Mouse (Mus musculus) limb, embryonic 11.5 days (tissue): ENCODE measurements around the gene Sorcs2. TPM values are rescaled to one million over a fixed set of nuclear protein-coding genes. Genes with fewer than 3 reads are reported as not detected.

Source experiments
- ATAC-seq: fragments of 200-750 bp; cut with Nextera tagmentation; 2 replicates; pipeline ENCODE4 v1.8.0; 2017; ENCODE audit warnings: low read depth; ENCODE audit not compliant: insufficient number of reproducible peaks, low FRiP score, low TSS enrichment
- DNase-seq: peaks from one replicate; pipeline ENCODE4 v3.0.0-alpha.2; 2015; ENCODE audit warnings: low spot score
- H3K27ac ChIP-seq: fragments of 300-500 bp; sonication (generic); replicated peaks from 2 replicates; pipeline ENCODE4 v1.5.1; 2014; ENCODE audit warnings: low read depth, mild to moderate bottlenecking, low read length
- H3K27me3 ChIP-seq: fragments of 300-500 bp; sonication (generic); 2 replicates; pipeline ENCODE4 v1.6.1; 2014; ENCODE audit warnings: mild to moderate bottlenecking, low read length, mixed read lengths; ENCODE audit not compliant: control insufficient read depth, insufficient read depth
- H3K36me3 ChIP-seq: fragments of 300-500 bp; sonication (generic); 2 replicates; pipeline ENCODE4 v1.6.1; 2014; ENCODE audit warnings: mild to moderate bottlenecking, low read length, moderate library complexity, mixed read lengths; ENCODE audit not compliant: control insufficient read depth, insufficient read depth
- H3K4me1 ChIP-seq: fragments of 300-500 bp; sonication (generic); 2 replicates; pipeline ENCODE4 v1.6.1; 2014; ENCODE audit warnings: low read length, mixed read lengths; ENCODE audit not compliant: control insufficient read depth, insufficient read depth
- H3K4me2 ChIP-seq: fragments of 300-500 bp; sonication (generic); 2 replicates; pipeline ENCODE4 v1.6.1; 2014; ENCODE audit warnings: low read depth, mild to moderate bottlenecking, moderate library complexity; ENCODE audit not compliant: severe bottlenecking
- H3K4me3 ChIP-seq: fragments of 300-500 bp; sonication (generic); 2 replicates; pipeline ENCODE4 v1.5.1; 2014; ENCODE audit warnings: low read depth, low read length
- H3K9ac ChIP-seq: fragments of 300-500 bp; sonication (generic); 2 replicates; pipeline ENCODE4 v1.6.1; 2014; ENCODE audit warnings: mild to moderate bottlenecking, low read length
- H3K9me3 ChIP-seq: fragments of 300-500 bp; sonication (generic); 2 replicates; pipeline ENCODE4 v1.6.1; 2016; ENCODE audit warnings: low read length; ENCODE audit not compliant: control insufficient read depth
- WGBS: fragments of 180-500 bp; shearing (Covaris S2); extraction: QIAGEN DNeasy Blood & Tissue Kit; methylation state at CpG from one replicate; pipeline ENCODE4 v1.1.7; 2014; 5-methylcytosine and 5-hydroxymethylcytosine counted together
- polyA plus RNA-seq: library from polyadenylated mRNA; unstranded; fragments of >200 nt; fragmentation: Nextera tagmentation; extraction: Ambion mirVana; gene quantifications from 2 replicates; pipeline ENCODE4 v1.2.1, GENCODE M21; 2014

Gene Sorcs2
- polyA plus RNA-seq, 1 experiment from 2014 or later, result 6.4 TPM

DNA sequence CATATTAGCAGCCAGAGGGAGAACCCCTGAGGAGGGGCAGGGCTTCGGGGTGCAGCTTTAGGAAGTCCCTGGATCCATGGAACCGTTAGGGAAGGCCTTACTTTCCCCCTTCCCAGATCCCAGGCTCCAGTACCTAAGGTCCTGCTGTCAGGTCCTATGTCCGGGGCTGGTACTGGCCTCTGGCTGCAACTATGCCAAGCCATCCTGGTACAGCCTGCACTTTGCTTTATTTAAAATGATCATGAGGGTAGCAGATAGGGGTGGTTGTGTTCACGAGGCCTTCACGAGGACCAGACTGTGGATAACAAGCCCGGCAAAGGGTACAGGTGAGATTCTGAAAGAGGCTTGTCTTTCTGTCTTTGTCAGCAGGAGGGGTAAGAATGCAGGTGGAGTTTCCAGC is 285.2 kb downstream of the Sorcs2 start:
- no peaks in the 10 kb centered on the region for H3K27me3 ChIP-seq
- no peak overlapping the region for H3K4me2 ChIP-seq
- no peak overlapping the region for H3K4me3 ChIP-seq
- ATAC-seq (no peak), DNase-seq (no peak)
- 79% methylated on average over 6 of the region's 6 CpGs for WGBS
- H3K9me3 ChIP-seq, result no peaks in the 10 kb centered on the region
- no peak overlapping the region for H3K27ac ChIP-seq
- H3K4me1 ChIP-seq, result no peaks in the 10 kb centered on the region
- no peaks in the 10 kb centered on the region for H3K36me3 ChIP-seq
- no peak overlapping the region for H3K9ac ChIP-seq

DNA sequence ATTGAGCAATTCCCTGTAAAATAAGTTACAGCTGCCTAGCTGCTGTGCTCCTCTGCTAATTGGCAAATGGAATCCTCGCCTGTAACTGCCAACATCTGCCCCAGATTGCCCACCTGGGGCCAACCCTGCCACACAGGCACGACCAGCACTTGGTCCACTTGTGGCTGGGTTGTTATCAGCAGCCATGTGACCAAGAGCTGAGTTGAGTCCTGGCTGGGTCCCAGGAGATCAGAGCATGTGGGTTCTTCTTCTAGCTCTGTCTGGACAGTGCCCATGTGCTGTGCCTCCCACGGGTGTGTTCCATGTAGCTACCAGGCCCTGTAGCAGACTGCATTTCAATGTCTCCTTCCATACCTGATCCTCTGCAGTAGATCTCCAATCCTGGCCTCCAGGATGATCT is 286.4 kb downstream of the Sorcs2 start:
- H3K36me3 ChIP-seq, result no peaks in the 10 kb centered on the region
- 63% methylated on average over 3 of the region's 3 CpGs for WGBS

DNA sequence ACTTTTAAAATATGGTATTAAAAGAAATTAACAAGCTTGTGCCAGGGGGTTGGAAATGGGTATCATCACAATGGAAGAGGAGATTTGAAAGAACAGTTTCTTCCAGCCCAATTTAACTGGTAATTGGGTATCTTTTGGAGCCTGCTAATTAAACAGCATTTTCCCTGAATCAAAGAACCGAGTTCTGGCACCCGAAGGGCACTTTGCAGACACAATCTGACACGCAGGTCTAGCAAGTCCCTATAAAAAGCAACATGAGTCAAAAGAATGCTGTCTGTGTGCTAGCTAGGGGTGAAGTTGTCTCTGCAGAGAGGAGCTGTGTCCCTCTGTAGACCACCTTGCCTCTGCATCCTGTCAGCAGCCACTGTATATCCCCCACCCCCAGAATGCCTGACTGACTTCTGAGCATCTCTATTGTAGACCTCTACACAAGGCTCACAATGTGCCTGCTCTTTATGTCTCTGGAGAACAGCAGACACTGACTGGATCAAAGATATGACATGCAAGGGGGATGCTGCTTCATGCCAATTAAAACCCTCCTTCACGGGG is 289.5 kb downstream of the Sorcs2 start:
- Histone ChIP-seq H3K36me3 (no peaks in the 10 kb centered on the region), H3K4me2 (no peak overlapping the region), H3K27ac (no peak overlapping the region), H3K9ac (no peak overlapping the region), H3K4me1 (no peaks in the 10 kb centered on the region), H3K27me3 (no peaks in the 10 kb centered on the region), H3K9me3 (no peaks in the 10 kb centered on the region), H3K4me3 (no peak overlapping the region)
- ATAC-seq (no peak), DNase-seq (no peak)
- WGBS, result 78% methylated on average over 4 of the region's 4 CpGs

More for the DNA sequence above, 286.4 kb downstream of the Sorcs2 start:
- H3K4me3 ChIP-seq, result no peak overlapping the region
- no peaks in the 10 kb centered on the region for H3K4me1 ChIP-seq
- ATAC-seq, result no peak
- H3K4me2 ChIP-seq, result no peak overlapping the region
- no peak for DNase-seq
- H3K27ac ChIP-seq, result no peak overlapping the region
- H3K27me3 ChIP-seq, result no peaks in the 10 kb centered on the region
- no peak overlapping the region for H3K9ac ChIP-seq
- no peaks in the 10 kb centered on the region for H3K9me3 ChIP-seq

DNA sequence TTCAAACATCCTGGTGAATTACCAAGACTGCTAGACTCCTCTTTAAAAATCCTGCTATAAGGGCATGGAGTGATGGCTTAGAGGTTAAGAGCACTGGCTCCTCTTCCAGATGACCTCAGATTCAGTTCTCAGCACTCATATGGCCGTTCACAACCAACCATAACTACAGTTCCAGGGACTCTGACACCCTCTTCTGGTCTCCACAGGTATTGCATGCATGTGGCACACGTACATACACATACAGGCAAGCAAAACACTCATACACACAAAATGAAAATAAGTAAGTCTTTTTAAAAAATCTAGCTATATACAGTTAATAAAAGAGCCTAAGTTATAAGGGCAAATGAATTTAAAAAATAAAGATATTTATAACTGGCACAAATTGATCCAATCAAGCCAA is 294.5 kb downstream of the Sorcs2 start:
- DNase-seq, result no peak
- H3K9ac ChIP-seq, result no peak overlapping the region
- no peak for ATAC-seq
- no peak overlapping the region for H3K4me3 ChIP-seq
- no peaks in the 10 kb centered on the region for H3K4me1 ChIP-seq
- H3K27ac ChIP-seq, result no peak overlapping the region
- 93% methylated on average over 2 of the region's 2 CpGs for WGBS
- no peaks in the 10 kb centered on the region for H3K27me3 ChIP-seq
- no peaks in the 10 kb centered on the region for H3K9me3 ChIP-seq
- no peaks in the 10 kb centered on the region for H3K36me3 ChIP-seq
- no peak overlapping the region for H3K4me2 ChIP-seq

GRCm38 (mm10) chr5:36101129-36101528 is 296.8 kb downstream of the Sorcs2 start:
- no peaks in the 10 kb centered on the region for H3K4me1 ChIP-seq
- no peak overlapping the region for H3K9ac ChIP-seq
- no peak for DNase-seq
- H3K36me3 ChIP-seq, result no peaks in the 10 kb centered on the region
- H3K27me3 ChIP-seq, result 0 out of 2 replicates have a peak, but pooled peaks cover 3% of the 10 kb centered on the region
- no peak overlapping the region for H3K27ac ChIP-seq
- 76% methylated on average over 10 of the region's 10 CpGs for WGBS
- H3K4me3 ChIP-seq, result no peak overlapping the region
- no peaks in the 10 kb centered on the region for H3K9me3 ChIP-seq
- no peak for ATAC-seq
- no peak overlapping the region for H3K4me2 ChIP-seq

DNA sequence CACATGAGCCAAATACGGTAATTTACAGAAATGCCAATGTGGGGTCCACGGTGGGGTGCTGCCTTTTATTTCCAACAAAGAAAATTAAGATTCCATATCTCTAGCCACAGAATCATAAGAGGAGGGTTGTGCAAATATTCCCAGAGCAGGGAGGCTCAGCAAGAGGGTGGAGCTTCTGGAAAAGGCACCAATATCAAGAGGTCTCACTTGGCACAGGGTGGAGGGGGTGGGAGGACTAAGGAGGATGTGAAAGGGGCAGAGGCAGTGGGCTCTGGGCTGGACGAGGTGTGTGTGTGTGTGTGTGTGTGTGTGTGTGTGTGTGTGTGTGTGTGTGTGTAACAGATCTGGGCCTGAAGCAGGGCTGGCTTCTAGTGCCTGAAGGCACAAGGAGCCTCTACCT is 297.5 kb downstream of the Sorcs2 start:
- no peak overlapping the region for H3K9ac ChIP-seq
- H3K27ac ChIP-seq, result no peak overlapping the region
- H3K9me3 ChIP-seq, result no peaks in the 10 kb centered on the region
- no peaks in the 10 kb centered on the region for H3K36me3 ChIP-seq
- H3K4me1 ChIP-seq, result no peaks in the 10 kb centered on the region
- WGBS, result 73% methylated on average over 3 of the region's 3 CpGs
- H3K27me3 ChIP-seq, result 0 out of 2 replicates have a peak, but pooled peaks cover 3% of the 10 kb centered on the region
- H3K4me2 ChIP-seq, result no peak overlapping the region
- no peak for DNase-seq
- ATAC-seq, result no peak
- H3K4me3 ChIP-seq, result no peak overlapping the region

GRCm38 (mm10) chr5:36099662-36100061 is 298.3 kb downstream of the Sorcs2 start:
- DNase-seq, result no peak
- no peak overlapping the region for H3K27ac ChIP-seq
- no peak overlapping the region for H3K9ac ChIP-seq
- 0 out of 2 replicates have a peak, but pooled peaks cover 3% of the 10 kb centered on the region for H3K27me3 ChIP-seq
- no peak overlapping the region for H3K4me2 ChIP-seq
- H3K9me3 ChIP-seq, result no peaks in the 10 kb centered on the region
- no peak overlapping the region for H3K4me3 ChIP-seq
- WGBS, result 68% methylated on average over 4 of the region's 4 CpGs
- no peaks in the 10 kb centered on the region for H3K36me3 ChIP-seq
- no peaks in the 10 kb centered on the region for H3K4me1 ChIP-seq
- no peak for ATAC-seq

DNA sequence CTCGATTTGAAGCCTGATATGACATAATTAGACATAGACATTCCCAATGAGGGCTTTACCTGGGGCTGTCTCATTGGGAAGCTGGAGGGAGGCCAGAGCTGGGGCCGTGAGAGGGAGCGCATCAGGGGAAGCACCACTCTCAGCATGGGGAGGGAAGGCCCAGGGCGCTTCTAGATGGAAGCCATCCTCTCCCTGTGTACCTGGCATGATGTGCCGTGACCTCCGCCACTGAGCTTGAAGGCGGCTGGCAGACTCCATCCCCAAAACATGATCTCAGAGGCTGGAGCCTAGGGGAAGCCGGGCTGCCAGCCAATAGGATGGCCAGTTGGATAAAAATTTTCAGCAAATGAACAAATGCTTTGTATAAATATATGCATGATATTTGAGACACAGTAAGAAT is 301.9 kb downstream of the Sorcs2 start:
- no peak for DNase-seq
- H3K9me3 ChIP-seq, result no peaks in the 10 kb centered on the region
- no peak overlapping the region for H3K9ac ChIP-seq
- WGBS, result 87% methylated on average over 8 of the region's 8 CpGs
- H3K36me3 ChIP-seq, result no peaks in the 10 kb centered on the region
- H3K27me3 ChIP-seq, result 0 out of 2 replicates have a peak, but pooled peaks cover 3% of the 10 kb centered on the region
- no peak overlapping the region for H3K27ac ChIP-seq
- H3K4me3 ChIP-seq, result no peak overlapping the region
- ATAC-seq, result no peak
- no peak overlapping the region for H3K4me2 ChIP-seq
- no peaks in the 10 kb centered on the region for H3K4me1 ChIP-seq

GRCm38 (mm10) chr5:36090036-36090435 is 307.9 kb downstream of the Sorcs2 start:
- Histone ChIP-seq H3K4me3 (no peak overlapping the region), H3K4me2 (no peak overlapping the region), H3K36me3 (no peaks in the 10 kb centered on the region), H3K27ac (no peak overlapping the region), H3K27me3 (no peaks in the 10 kb centered on the region), H3K4me1 (no peaks in the 10 kb centered on the region), H3K9me3 (no peaks in the 10 kb centered on the region), H3K9ac (no peak overlapping the region)
- WGBS, result 74% methylated on average over 7 of the region's 7 CpGs
- ATAC-seq, result no peak
- DNase-seq, result no peak
